In genomic region chr11:120535145-120535544, GRCm38 (mm10) we compare ENCODE assay signal across 26 mouse cellular contexts. TPM values are rescaled to one million over a fixed set of nuclear protein-coding genes. Genes with fewer than 3 reads are reported as not detected.
"Had no signal": no experiment of that assay in that cellular context is flagged by ENCODE, and none has a peak within 500 bp of the region (broad histone marks: within the 10 kb centered on the region; RNA-seq: fewer than 3 reads in every experiment).

No protein-coding gene starts in this region.

- H3K27ac ChIP-seq: limb, embryonic 13.5 days; liver, embryonic 13.5 days; midbrain, embryonic 10.5 days; neural tube, embryonic 12.5 days; neural tube, embryonic 15.5 days had no signal

- H3K4me3 ChIP-seq: limb, embryonic 13.5 days; liver, embryonic 13.5 days; midbrain, embryonic 10.5 days; neural tube, embryonic 12.5 days; neural tube, embryonic 15.5 days had no signal

- H3K9me3 ChIP-seq: limb, embryonic 13.5 days; liver, embryonic 13.5 days; midbrain, embryonic 10.5 days; neural tube, embryonic 12.5 days; neural tube, embryonic 15.5 days had no signal

- H3K36me3 ChIP-seq: limb, embryonic 13.5 days; liver, embryonic 13.5 days; midbrain, embryonic 10.5 days; neural tube, embryonic 12.5 days; neural tube, embryonic 15.5 days had no signal

- H3K9ac ChIP-seq: limb, embryonic 13.5 days; liver, embryonic 13.5 days; neural tube, embryonic 12.5 days; neural tube, embryonic 15.5 days had no signal

- DNase-seq: kidney, adult 9 months; kidney, postnatal 14 days; kidney, postnatal 4 days; left cerebral cortex, postnatal 4 days; liver, embryonic 13.5 days; lung, adult 2 months; lung, postnatal 14 days; lung, postnatal 4 days; midbrain, embryonic 14.5 days; right cerebral cortex, adult 18-20 months; right cerebral cortex, postnatal 14 days; right cerebral cortex, postnatal 4 days; thymus, adult 18-20 months; thymus, postnatal 36 days had no signal

- H3K4me2 ChIP-seq: limb, embryonic 13.5 days; liver, embryonic 13.5 days; neural tube, embryonic 12.5 days; neural tube, embryonic 15.5 days had no signal

RNA-seq across cellular contexts. Expression of gene Gcgr, which starts 4.6 kb away (rescaled TPM):
- total RNA-seq: layer of hippocampus, adult 18-20 months; megakaryocyte progenitor cell, adult 5-6 weeks had no signal

RNA-seq across cellular contexts. Expression of gene Ppp1r27, which starts 15.8 kb away (rescaled TPM):
- total RNA-seq: layer of hippocampus, adult 18-20 months; layer of hippocampus, postnatal 14 days; left cerebral cortex, adult 8-10 months; left cerebral cortex, postnatal 14 days; left cerebral cortex, postnatal 4 days had no signal
- polyA plus RNA-seq: liver, adult 2 months; midbrain, embryonic 10.5 days; midbrain, embryonic 14.5 days; neural tube, embryonic 12.5 days; stomach, embryonic 14.5 days; urinary bladder, adult 2 months had no signal
